Mouse (Mus musculus) adrenal gland (tissue): ENCODE measurements around the gene Afap1l2.

Experiments used
- intact Hi-C: fragments of 180-260 bp; cut with DNase I; formaldehyde crosslinking; loops from one replicate; pipeline ENCODE4 v1.15.1; 2025

Gene Afap1l2

GRCm38 (mm10) chr19:56893326-56893725, 114.7 kb downstream of the Afap1l2 start:
- intact Hi-C loops, result no loop called here

- intact Hi-C loops, result no loop called here
These were observed 115.4 kb downstream of the Afap1l2 start for GRCm38 (mm10) chr19:56892586-56892985.

- intact Hi-C loops, result no loop called here
These were observed 116.6 kb downstream of the Afap1l2 start for GRCm38 (mm10) chr19:56891438-56891837.

GRCm38 (mm10) chr19:56888654-56889053, 119.4 kb downstream of the Afap1l2 start:
- intact Hi-C loops, result no loop called here

GRCm38 (mm10) chr19:56887879-56888278, 120.1 kb downstream of the Afap1l2 start:
- intact Hi-C loops, result no loop called here

- intact Hi-C loops, result no loop called here
These were observed 130.7 kb downstream of the Afap1l2 start for GRCm38 (mm10) chr19:56877364-56877763.

GRCm38 (mm10) chr19:56874601-56875315, 133.3 kb downstream of the Afap1l2 start:
- intact Hi-C loops, result no loop called here

- intact Hi-C loops, result no loop called here
These were observed 134.0 kb downstream of the Afap1l2 start, which contains the start of gene Vwa2 for GRCm38 (mm10) chr19:56873816-56874600. TSS of gene Vwa2 (plus strand) at chr19:56874249.

GRCm38 (mm10) chr19:56867701-56868100, 140.3 kb downstream of the Afap1l2 start:
- intact Hi-C loops, result no loop called here
